Mouse (Mus musculus) embryonic facial prominence, embryonic 15.5 days (tissue): Measurements from ENCODE around the gene Fbxo4. TPM values are rescaled to one million over a fixed set of nuclear protein-coding genes. Genes with fewer than 3 reads are reported as not detected.

ENCODE experiments used
- polyA plus RNA-seq: library from polyadenylated mRNA; unstranded; fragments of >200 nt; fragmentation: Nextera tagmentation; extraction: Ambion mirVana; gene quantifications from 2 replicates; pipeline ENCODE4 v1.2.1, GENCODE M21; 2015

The Fbxo4 gene
- polyA plus RNA-seq, 1 experiment from 2014 or later: 12.0 TPM

Other genes with a start within 250 kb of the Fbxo4 start
- 28.6 and 30.5 TPM in 2 replicates for gene AW549877, start 16.2 kb upstream of the Fbxo4 start, polyA plus RNA-seq
- 235 and 238 TPM in 2 replicates for gene Oxct1, start 46.8 kb upstream of the Fbxo4 start, polyA plus RNA-seq